Mouse (Mus musculus) frontal cortex, adult 2 months (tissue): Measurements from ENCODE around the gene Cox6b1. TPM values are rescaled to one million over a fixed set of nuclear protein-coding genes. Genes with fewer than 3 reads are reported as not detected.

Experiments
- DNase-seq, 2 experiments: peaks; one replicate each; pipeline ENCODE4 v3.0.0; 2022; ENCODE audit warnings: low spot score in 1 of 2; ENCODE audit errors: extremely low spot score in 1 of 2
- polyA plus RNA-seq: library from polyadenylated mRNA; depleted of rRNA; stranded (reverse); fragments of >200 nt; gene quantifications from 2 replicates; pipeline ENCODE4 v1.2.3, GENCODE M21; 2012

Gene Cox6b1
- polyA plus RNA-seq, 1 experiment = 1,127 TPM

DNA sequence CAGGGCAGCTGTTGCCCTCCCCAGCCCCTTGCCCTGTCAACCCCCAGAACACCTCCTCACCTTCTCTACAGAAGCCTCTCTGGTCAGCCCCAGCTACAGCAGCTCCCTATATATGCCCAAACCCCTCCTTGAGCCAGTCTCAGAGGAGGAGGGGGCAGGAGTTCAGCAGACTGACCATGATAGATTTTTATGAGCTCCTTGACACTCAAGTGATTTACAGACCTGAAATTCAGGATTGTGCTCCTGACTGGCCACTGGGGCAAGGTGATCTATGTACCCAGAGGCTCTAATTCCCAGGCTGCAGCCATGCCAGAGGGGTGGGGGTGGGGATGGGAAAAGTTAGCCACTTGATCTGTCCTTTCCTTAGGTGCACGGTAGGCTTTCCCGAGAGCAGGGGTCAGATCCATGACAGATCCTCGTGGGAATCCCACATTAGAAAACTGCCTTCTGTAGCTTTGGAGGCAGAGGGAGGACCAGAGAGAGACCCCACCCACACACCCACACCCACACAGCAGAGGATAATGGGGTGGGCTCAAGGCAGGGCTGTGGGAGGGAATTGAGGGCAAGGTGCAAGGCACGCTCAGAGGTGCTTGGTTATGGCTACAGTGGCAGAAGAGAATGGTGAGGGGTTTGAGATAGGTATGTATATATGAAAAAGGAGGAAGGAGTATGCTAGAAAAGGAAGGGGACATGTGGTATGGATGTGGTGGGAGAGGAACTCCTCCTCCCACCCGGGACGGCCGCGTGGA lies 13.1 kb downstream of the Cox6b1 start, which contains the start of gene Upk1a:
TSS of gene Upk1a (minus strand) at position 194 of the 749 bp plus-strand sequence.
- DNase-seq = no peak

DNA sequence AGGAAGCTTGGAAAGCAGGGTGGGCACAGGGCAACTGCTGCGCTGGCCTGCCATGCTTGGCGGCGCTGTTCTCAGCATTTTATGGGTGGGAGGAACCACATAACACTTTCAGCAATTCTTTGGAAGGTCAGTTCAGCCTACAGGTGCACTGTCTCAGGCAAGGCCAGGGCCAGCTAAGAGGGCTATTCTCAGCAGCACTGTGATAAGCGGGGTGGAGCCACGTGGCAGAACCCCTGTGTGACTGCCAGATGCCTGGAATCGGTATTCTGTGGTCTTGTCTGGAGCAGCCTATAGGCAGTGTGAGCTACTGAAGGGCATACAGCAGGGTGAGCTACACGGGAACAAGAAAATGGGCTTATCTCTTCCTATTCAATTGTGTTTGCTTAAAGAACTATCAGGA lies 15.9 kb downstream of the Cox6b1 start:
- DNase-seq = no peak

DNA sequence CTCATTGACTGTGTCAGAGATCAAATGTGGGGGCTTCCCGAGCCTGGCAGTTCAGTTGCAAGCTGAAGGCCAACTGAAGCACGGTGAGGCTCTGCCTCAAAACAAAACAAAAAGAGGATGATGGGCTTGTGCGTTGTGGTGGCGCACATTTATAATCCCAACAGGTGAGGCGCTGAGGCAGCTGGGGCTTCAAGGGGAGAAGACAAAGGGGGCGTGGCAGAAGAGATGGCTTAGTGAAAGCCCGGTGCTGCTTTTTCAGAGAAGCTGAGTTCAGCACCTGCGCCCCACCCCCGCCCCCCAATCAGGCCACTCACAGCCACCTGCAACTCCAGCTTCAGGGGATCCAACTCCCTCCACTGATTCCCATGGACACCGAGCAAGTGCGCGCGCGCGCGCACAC lies 17.5 kb downstream of the Cox6b1 start:
- DNase-seq = no peak

DNA sequence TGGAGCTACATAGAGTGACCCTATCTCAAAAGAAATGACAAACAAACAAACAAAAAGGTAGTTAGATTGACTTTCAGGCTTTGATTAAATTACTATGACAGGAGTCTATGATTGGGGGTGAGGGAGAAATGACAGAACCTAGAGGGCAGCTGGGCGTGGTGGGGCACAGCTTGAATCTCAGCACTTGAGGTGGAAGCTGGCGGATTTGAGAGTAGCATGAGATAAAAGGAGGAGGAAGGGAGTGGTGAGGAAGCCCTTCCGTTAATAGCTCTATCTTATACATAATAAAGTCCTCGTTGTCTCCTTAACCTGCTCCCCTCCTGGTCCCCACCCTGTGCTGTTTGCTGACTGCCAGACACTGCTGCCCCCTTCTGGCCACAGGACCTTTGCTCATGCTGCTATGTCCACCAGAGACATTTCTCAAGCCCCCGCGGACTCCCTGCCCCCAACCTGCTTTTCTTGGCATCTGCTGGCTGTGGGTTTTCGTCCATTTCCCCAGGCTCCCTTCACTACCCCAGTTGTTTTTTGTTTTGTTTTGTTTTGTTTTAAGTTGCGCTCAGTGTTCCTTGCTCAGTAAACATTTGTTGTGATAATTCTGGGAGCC lies 18.1 kb downstream of the Cox6b1 start:
- peak in 1 of 2 experiments; percentile 55 for DNase-seq

- no peak for DNase-seq
Observed at GRCm38 (mm10) chr7:30604944-30605343, 21.0 kb downstream of the Cox6b1 start.

DNA sequence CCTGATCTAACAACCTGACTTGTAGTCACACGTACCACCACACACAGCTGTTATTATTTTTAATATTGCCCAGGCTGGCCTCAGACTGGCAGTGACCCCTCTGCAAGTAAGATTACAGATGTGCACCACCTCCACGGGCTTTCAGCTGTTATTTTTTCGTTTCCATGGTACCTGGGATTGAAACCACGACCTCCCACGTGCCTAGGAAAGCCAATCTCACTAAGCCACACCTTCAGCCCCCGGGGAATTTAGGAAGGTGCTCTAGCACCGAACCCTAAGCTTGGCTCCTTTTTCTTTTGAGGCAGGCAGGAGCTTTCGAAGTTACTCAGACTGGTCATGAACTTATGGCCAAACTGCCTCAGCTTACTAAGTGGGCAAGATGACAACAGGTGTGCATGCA lies 21.5 kb downstream of the Cox6b1 start:
- DNase-seq = no peak

DNA sequence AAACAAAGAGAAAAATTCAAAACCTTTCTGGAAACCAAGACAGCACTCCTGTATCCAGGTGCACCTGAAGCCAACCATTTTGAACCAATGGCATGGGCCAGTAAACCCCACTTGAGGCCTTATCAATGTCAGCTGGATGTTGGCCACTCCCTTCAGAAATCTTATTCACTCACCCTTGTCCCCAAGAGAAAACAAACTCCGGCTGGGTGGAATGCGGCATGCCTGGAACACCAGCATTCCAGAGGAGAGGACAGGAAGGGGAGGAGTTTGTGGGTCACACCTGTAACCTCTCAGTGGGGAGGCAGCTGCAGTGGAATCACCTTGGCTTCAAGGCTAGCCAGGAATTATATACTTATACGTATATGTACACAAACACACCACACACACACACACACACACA lies 23.4 kb downstream of the Cox6b1 start:
- DNase-seq = no peak

DNA sequence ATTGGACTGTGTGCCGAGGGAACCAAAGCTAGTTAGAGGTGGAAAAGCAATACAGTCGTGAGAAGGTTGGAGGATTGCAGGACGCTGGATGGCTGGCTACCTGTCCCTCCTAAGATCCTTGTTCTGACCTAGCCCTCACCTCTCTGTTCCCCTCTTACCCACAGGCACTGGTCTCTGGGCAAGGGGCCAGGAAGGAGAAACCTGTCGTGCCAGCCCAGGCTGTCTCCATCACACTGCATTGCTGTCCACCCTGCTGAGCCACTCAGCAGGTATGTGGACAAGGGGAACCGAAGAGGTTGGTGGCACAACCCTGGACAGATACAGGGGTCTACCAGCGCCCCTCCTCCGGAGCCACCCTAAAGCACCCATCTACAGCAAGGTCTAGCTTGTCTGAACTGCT lies 25.3 kb downstream of the Cox6b1 start:
- no peak for DNase-seq

- peak; percentile 86 to 93 for DNase-seq
Observed at GRCm38 (mm10) chr7:30599933-30600353, 26.0 kb downstream of the Cox6b1 start.

- DNase-seq = no peak
Observed at GRCm38 (mm10) chr7:30598786-30599185, 27.2 kb downstream of the Cox6b1 start, which contains the start of gene Zbtb32. Zbtb32 (minus strand) TSS chr7:30598909.

- no peak for DNase-seq
Observed at GRCm38 (mm10) chr7:30596811-30597210, 29.1 kb downstream of the Cox6b1 start.

DNA sequence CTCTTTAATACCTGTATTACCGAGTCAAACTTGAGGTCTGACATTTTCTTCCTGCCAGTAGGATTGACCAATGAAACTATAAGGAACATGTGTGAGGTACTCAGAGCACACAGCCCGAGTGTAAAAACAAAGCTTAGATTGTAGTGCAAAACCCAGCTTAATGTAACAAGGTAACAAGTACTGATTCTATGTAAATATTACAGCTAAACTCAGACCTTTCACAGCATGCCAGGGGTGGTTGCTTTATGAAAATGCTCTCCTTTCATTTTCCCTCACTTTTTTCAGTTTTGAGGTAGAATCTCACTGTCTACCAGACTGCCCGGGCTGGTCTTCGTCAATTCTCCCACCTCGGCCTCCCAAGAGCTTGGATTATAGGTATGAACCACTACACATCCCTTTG lies 29.9 kb downstream of the Cox6b1 start:
- DNase-seq = no peak

DNA sequence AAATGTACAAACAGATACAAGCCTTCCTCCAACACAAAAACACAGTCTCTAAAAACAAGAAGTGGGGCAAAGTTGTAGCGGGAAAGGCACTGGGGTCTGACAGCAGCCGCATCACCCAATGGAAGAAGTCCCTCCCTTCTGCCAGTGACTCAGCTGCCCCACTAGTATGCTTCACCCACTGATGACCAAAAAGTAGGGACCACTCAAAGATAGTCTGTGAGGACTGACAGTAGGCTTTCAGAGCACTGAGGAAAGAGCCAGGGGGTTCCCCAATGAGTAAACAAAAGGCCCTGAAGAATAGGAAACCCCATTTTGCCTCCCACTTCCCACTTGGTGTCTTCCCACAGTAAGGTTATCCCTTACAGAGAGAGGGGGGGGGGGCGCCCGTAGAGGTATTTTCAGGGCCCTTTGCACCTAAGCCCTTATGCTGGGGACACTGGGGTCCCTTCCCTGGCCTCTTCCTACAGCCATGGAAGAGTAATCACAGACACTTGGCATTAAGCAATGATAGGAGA lies 31.4 kb downstream of the Cox6b1 start:
- DNase-seq = no peak

- no peak for DNase-seq
Observed at GRCm38 (mm10) chr7:30593579-30594509, 32.1 kb downstream of the Cox6b1 start.

DNA sequence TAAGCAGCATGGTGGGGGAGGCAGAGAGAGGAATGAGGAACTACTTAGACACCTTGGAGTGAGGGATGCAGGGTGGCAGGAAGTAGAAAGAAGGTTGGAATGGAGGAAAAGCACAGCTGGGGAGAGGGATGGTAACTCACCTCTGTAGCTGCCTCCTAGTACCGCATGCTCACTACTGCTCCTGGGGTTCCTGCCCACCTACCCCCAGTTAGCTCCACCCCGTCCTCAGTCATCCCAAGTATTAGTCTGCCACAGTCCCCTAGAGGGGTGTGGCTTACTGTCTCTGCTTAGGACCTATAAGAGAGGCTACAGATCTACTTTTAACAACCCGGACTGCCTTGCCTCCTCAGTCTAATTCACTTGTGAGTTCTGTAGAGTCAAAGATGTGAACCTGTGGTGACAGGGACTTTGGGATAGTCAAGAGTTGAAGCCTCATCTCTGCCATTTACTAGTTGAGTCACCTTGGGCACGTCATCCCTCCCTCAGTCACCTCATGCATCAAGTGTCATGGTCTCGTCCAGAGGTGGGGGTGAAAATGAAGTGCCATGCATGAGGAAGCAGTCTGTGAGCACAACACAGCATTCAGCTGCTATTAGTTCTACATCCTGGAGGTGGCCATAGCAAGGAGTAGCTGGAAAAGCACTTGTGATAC lies 33.1 kb downstream of the Cox6b1 start:
- DNase-seq = no peak

GRCm38 (mm10) chr7:30591605-30591951 lies 34.4 kb downstream of the Cox6b1 start:
- no peak for DNase-seq

GRCm38 (mm10) chr7:30590927-30591604 lies 34.9 kb downstream of the Cox6b1 start:
- no peak for DNase-seq

GRCm38 (mm10) chr7:30589435-30590301 lies 36.3 kb downstream of the Cox6b1 start:
- DNase-seq = peak; percentile 48 to 85
